Mouse (Mus musculus): ENCODE measurements around the gene Cactin. TPM values are rescaled to one million over a fixed set of nuclear protein-coding genes. Genes with fewer than 3 reads are reported as not detected.

Cactin gene
- polyA plus RNA-seq, 1 experiment from 2014 or later = 30.5 TPM

GRCm38 (mm10) chr10:81285694-81286450 is 35.0 kb upstream of the Cactin start:
- Histone ChIP-seq H3K9me3 (replicated peaks; ENCODE audit: control insufficient read depth, low read length) (no peaks in the 10 kb centered on the region), H3K4me2 (ENCODE audit: low read depth, low read length) (peak overlapping the region; percentile 71), H3K4me3 (ENCODE audit: low read depth, low read length) (peak overlapping the region; percentile 36), H3K27ac (replicated peaks; ENCODE audit: low read depth, low read length) (no peak overlapping the region), H3K9ac (replicated peaks; ENCODE audit: low read length) (peak overlapping the region; percentile 39), H3K4me1 (ENCODE audit: control insufficient read depth, insufficient read depth, low read length) (no peaks in the 10 kb centered on the region), H3K27me3 (ENCODE audit: control insufficient read depth, insufficient read depth, low read length) (peaks cover 38% of the 10 kb centered on the region), H3K36me3 (replicated peaks; ENCODE audit: control insufficient read depth, insufficient read depth, low read depth, low read length) (no peaks in the 10 kb centered on the region)
- ATAC-seq (replicated peaks; ENCODE audit: insufficient number of reproducible peaks, low FRiP score, low TSS enrichment, low read depth) (peak; percentile 59), DNase-seq (ENCODE audit: low spot score) (peak; percentile 96)
- WGBS = 2% methylated on average over 54 of the region's 54 CpGs

- Histone ChIP-seq H3K27me3 (ENCODE audit: control insufficient read depth, insufficient read depth, low read length) (peaks cover 46% of the 10 kb centered on the region), H3K9me3 (replicated peaks; ENCODE audit: control insufficient read depth, low read length) (no peaks in the 10 kb centered on the region), H3K4me1 (ENCODE audit: control insufficient read depth, insufficient read depth, low read length) (no peaks in the 10 kb centered on the region), H3K9ac (replicated peaks; ENCODE audit: low read length) (no peak overlapping the region), H3K4me3 (ENCODE audit: low read depth, low read length) (no peak overlapping the region; the same call in 1 of the 2 replicates), H3K36me3 (replicated peaks; ENCODE audit: control insufficient read depth, insufficient read depth, low read depth, low read length) (no peaks in the 10 kb centered on the region), H3K4me2 (ENCODE audit: low read depth, low read length) (no peak overlapping the region), H3K27ac (replicated peaks; ENCODE audit: low read depth, low read length) (no peak overlapping the region)
- DNase-seq (ENCODE audit: low spot score) = no peak
- ATAC-seq (replicated peaks; ENCODE audit: insufficient number of reproducible peaks, low FRiP score, low TSS enrichment, low read depth) = no peak
- WGBS = 43% methylated on average over 6 of the region's 6 CpGs
Observed at GRCm38 (mm10) chr10:81286586-81286985, 34.3 kb upstream of the Cactin start.

GRCm38 (mm10) chr10:81287513-81288157 is 33.3 kb upstream of the Cactin start:
- WGBS = 58% methylated on average over 8 of the region's 8 CpGs
- Histone ChIP-seq H3K4me1 (ENCODE audit: control insufficient read depth, insufficient read depth, low read length) (no peaks in the 10 kb centered on the region), H3K27me3 (ENCODE audit: control insufficient read depth, insufficient read depth, low read length) (peaks cover 47% of the 10 kb centered on the region)

GRCm38 (mm10) chr10:81288601-81289000 is 32.3 kb upstream of the Cactin start:
- H3K36me3 ChIP-seq (replicated peaks; ENCODE audit: control insufficient read depth, insufficient read depth, low read depth, low read length) = no peaks in the 10 kb centered on the region
- H3K27me3 ChIP-seq (ENCODE audit: control insufficient read depth, insufficient read depth, low read length) = peaks cover 41% of the 10 kb centered on the region
- no peak overlapping the region for H3K4me2 ChIP-seq (ENCODE audit: low read depth, low read length)
- no peak for ATAC-seq (replicated peaks; ENCODE audit: insufficient number of reproducible peaks, low FRiP score, low TSS enrichment, low read depth)
- H3K9ac ChIP-seq (replicated peaks; ENCODE audit: low read length) = no peak overlapping the region
- no peak overlapping the region for H3K4me3 ChIP-seq (ENCODE audit: low read depth, low read length)
- H3K27ac ChIP-seq (replicated peaks; ENCODE audit: low read depth, low read length) = no peak overlapping the region
- DNase-seq (ENCODE audit: low spot score) = peak; percentile 60
- H3K9me3 ChIP-seq (replicated peaks; ENCODE audit: control insufficient read depth, low read length) = no peaks in the 10 kb centered on the region
- 36% methylated on average over 6 of the region's 6 CpGs for WGBS
- no peaks in the 10 kb centered on the region for H3K4me1 ChIP-seq (ENCODE audit: control insufficient read depth, insufficient read depth, low read length)

More at GRCm38 (mm10) chr10:81287513-81288157, 33.3 kb upstream of the Cactin start:
- peak; percentile 50 for DNase-seq (ENCODE audit: low spot score)
- H3K4me2 ChIP-seq (ENCODE audit: low read depth, low read length) = no peak overlapping the region
- ATAC-seq (replicated peaks; ENCODE audit: insufficient number of reproducible peaks, low FRiP score, low TSS enrichment, low read depth) = no peak
- H3K9me3 ChIP-seq (replicated peaks; ENCODE audit: control insufficient read depth, low read length) = no peaks in the 10 kb centered on the region
- no peak overlapping the region for H3K27ac ChIP-seq (replicated peaks; ENCODE audit: low read depth, low read length)
- no peaks in the 10 kb centered on the region for H3K36me3 ChIP-seq (replicated peaks; ENCODE audit: control insufficient read depth, insufficient read depth, low read depth, low read length)
- no peak overlapping the region for H3K9ac ChIP-seq (replicated peaks; ENCODE audit: low read length)
- H3K4me3 ChIP-seq (ENCODE audit: low read depth, low read length) = no peak overlapping the region

- WGBS = 4% methylated on average over 7 of the region's 7 CpGs
- peak; percentile 74 for DNase-seq (ENCODE audit: low spot score)
- Histone ChIP-seq H3K9me3 (replicated peaks; ENCODE audit: control insufficient read depth, low read length) (no peaks in the 10 kb centered on the region), H3K4me2 (ENCODE audit: low read depth, low read length) (no peak overlapping the region), H3K36me3 (replicated peaks; ENCODE audit: control insufficient read depth, insufficient read depth, low read depth, low read length) (no peaks in the 10 kb centered on the region), H3K9ac (replicated peaks; ENCODE audit: low read length) (no peak overlapping the region), H3K4me3 (ENCODE audit: low read depth, low read length) (no peak overlapping the region), H3K27ac (replicated peaks; ENCODE audit: low read depth, low read length) (no peak overlapping the region), H3K4me1 (ENCODE audit: control insufficient read depth, insufficient read depth, low read length) (peaks cover 5% of the 10 kb centered on the region; the same call in 1 of the 2 replicates), H3K27me3 (ENCODE audit: control insufficient read depth, insufficient read depth, low read length) (peaks cover 34% of the 10 kb centered on the region)
- no peak for ATAC-seq (replicated peaks; ENCODE audit: insufficient number of reproducible peaks, low FRiP score, low TSS enrichment, low read depth)
Observed at GRCm38 (mm10) chr10:81289278-81289677, 31.6 kb upstream of the Cactin start.

GRCm38 (mm10) chr10:81289811-81290210 is 31.1 kb upstream of the Cactin start:
- H3K4me1 ChIP-seq (ENCODE audit: control insufficient read depth, insufficient read depth, low read length) = peaks cover 8% of the 10 kb centered on the region; the same call in 1 of the 2 replicates
- DNase-seq (ENCODE audit: low spot score) (no peak), ATAC-seq (replicated peaks; ENCODE audit: insufficient number of reproducible peaks, low FRiP score, low TSS enrichment, low read depth) (no peak)
- H3K9me3 ChIP-seq (replicated peaks; ENCODE audit: control insufficient read depth, low read length) = no peaks in the 10 kb centered on the region
- H3K9ac ChIP-seq (replicated peaks; ENCODE audit: low read length) = no peak overlapping the region
- no peak overlapping the region for H3K27ac ChIP-seq (replicated peaks; ENCODE audit: low read depth, low read length)
- WGBS = 60% methylated on average over 14 of the region's 14 CpGs
- H3K27me3 ChIP-seq (ENCODE audit: control insufficient read depth, insufficient read depth, low read length) = peaks cover 29% of the 10 kb centered on the region
- no peak overlapping the region for H3K4me2 ChIP-seq (ENCODE audit: low read depth, low read length)
- no peaks in the 10 kb centered on the region for H3K36me3 ChIP-seq (replicated peaks; ENCODE audit: control insufficient read depth, insufficient read depth, low read depth, low read length)
- no peak overlapping the region for H3K4me3 ChIP-seq (ENCODE audit: low read depth, low read length)

- peaks cover 20% of the 10 kb centered on the region for H3K27me3 ChIP-seq (ENCODE audit: control insufficient read depth, insufficient read depth, low read length)
- no peaks in the 10 kb centered on the region for H3K36me3 ChIP-seq (replicated peaks; ENCODE audit: control insufficient read depth, insufficient read depth, low read depth, low read length)
- peaks cover 8% of the 10 kb centered on the region; the same call in 1 of the 2 replicates for H3K4me1 ChIP-seq (ENCODE audit: control insufficient read depth, insufficient read depth, low read length)
- H3K4me2 ChIP-seq (ENCODE audit: low read depth, low read length) = no peak overlapping the region
- no peak overlapping the region for H3K4me3 ChIP-seq (ENCODE audit: low read depth, low read length)
- no peak overlapping the region for H3K27ac ChIP-seq (replicated peaks; ENCODE audit: low read depth, low read length)
- H3K9me3 ChIP-seq (replicated peaks; ENCODE audit: control insufficient read depth, low read length) = no peaks in the 10 kb centered on the region
- no peak overlapping the region for H3K9ac ChIP-seq (replicated peaks; ENCODE audit: low read length)
- ATAC-seq (replicated peaks; ENCODE audit: insufficient number of reproducible peaks, low FRiP score, low TSS enrichment, low read depth) = no peak
- no peak for DNase-seq (ENCODE audit: low spot score)
- WGBS = 14% methylated on average over 24 of the region's 24 CpGs
Observed at GRCm38 (mm10) chr10:81290698-81291460, 30.0 kb upstream of the Cactin start.

Measured in embryonic facial prominence, embryonic 11.5 days (tissue).